Mouse (Mus musculus): Measurements from ENCODE around the gene Igsf10. TPM values are rescaled to one million over a fixed set of nuclear protein-coding genes. Genes with fewer than 3 reads are reported as not detected.
A peak's percentile ranks its signal among the peaks of the same experiment; 100 is the strongest.
"Not testable (repeated sequence)": the region's sequence is repeated elsewhere in the genome, so short reads cannot be mapped to it uniquely, and the experiment has no call there.

Gene Igsf10
- 0.12 TPM in 2 replicates for total RNA-seq (2017)

DNA sequence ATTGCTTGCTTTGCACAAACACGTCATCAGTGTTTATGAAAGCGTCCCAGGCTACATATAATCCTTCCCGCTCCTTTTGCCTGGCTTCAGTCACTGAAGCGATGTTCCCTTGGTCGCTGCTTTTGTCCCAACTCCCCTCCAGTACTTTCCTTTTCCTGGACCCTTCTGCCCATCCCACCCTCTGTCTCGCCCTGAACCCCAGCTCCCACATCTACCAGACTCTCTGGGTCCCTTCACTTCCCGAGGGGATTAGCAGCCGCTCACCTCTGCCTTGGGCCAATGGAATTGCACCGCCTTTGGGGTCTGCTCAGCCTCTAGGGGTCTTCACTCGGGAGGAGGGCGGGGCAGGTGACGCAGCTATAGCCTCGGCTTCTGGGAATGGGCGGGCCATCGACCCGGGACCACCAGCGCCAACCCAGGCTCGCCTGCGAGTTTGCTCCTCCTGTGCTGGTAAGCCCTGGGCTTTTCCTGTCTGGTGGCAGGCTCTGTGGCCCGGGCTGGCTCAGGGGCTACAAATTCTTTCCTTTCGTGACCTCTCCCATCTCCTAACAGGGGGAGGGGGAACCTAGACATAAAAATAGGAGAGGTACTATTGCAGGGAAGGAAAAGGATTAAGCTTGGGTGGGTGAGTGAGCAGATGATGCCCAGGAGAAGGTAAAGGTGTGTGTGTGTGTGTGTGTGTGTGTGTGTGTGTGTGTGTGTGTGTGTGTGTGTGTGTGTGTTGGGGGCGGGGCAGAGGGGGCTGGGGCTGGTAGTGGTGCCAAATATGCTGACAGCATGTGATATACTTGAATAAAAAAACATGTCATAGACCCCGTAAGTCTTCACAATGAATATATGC lies at the start of gene Igsf10:
Gene Igsf10, minus strand, starts transcription at position 330 of the 841 bp plus-strand sequence.
- ATAC-seq (ENCODE audit: extremely low read depth, insufficient number of reproducible peaks, low FRiP score, poor library complexity, severe bottlenecking), result no peak

GRCm38 (mm10) chr3:59385553-59385952 lies 41.4 kb upstream of the Igsf10 start:
- no peak for ATAC-seq (ENCODE audit: extremely low read depth, insufficient number of reproducible peaks, low FRiP score, poor library complexity, severe bottlenecking)

GRCm38 (mm10) chr3:59385000-59385399 lies 40.8 kb upstream of the Igsf10 start:
- no peak for ATAC-seq (ENCODE audit: extremely low read depth, insufficient number of reproducible peaks, low FRiP score, poor library complexity, severe bottlenecking)

GRCm38 (mm10) chr3:59384321-59384720 lies 40.1 kb upstream of the Igsf10 start:
- ATAC-seq (ENCODE audit: extremely low read depth, insufficient number of reproducible peaks, low FRiP score, poor library complexity, severe bottlenecking), result no peak

DNA sequence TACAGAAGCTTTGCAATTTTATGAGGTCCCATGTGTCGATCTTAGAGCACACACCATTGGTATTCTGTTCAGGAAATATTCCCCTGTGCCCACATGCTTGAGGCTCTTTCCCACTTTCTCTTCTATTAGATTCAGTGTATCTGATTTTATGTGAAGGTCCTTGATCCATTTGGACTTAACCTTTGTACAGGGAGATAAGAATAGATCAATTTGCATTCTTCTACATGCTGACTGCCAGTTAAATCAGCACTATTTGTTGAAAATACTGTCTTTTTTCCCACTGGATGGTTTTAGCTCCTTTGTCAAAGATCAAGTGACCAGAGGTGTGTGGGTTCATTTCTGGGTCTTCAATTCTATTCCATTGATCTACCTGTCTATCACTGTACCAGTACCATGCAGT lies 34.6 kb upstream of the Igsf10 start:
- ATAC-seq (ENCODE audit: extremely low read depth, insufficient number of reproducible peaks, low FRiP score, poor library complexity, severe bottlenecking), result not testable (repeated sequence)

DNA sequence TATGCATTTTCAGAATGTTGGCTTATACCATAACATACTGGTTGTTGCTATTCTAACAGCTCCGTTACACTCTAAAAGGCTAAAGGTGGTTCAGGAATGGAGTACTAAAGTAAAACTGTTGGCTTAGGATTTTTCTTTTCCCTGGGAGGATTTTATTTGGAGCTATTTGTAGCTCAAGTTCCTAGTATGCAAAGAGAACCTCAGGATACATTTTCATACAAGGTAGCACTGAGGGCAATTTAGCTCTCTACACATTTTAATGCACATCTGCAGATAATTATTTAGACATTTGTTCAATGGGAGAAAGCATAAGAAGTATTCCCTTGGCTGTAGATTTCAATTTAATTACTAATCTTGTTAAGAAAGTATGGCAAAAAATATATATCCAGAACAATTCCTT lies 17.7 kb upstream of the Igsf10 start:
- no peak for ATAC-seq (ENCODE audit: extremely low read depth, insufficient number of reproducible peaks, low FRiP score, poor library complexity, severe bottlenecking)

DNA sequence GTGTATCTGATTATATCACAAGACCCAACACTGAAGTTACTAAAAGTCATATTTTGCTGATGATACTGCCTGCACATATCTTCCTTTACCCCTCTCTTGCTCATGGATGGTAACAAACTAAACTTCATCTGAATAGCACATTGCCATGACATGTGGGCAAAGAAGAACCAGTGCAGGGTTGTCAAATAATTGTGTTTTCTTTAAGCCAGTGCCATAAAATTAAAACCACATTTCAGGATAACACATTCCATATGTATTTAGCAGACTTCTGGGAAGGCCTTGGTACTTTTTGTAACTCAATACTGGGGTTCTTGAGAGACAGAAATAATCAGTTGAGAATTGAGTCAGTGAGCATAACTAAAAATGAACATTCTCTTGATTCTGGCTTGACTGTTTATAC lies 15.9 kb upstream of the Igsf10 start:
- no peak for ATAC-seq (ENCODE audit: extremely low read depth, insufficient number of reproducible peaks, low FRiP score, poor library complexity, severe bottlenecking)

DNA sequence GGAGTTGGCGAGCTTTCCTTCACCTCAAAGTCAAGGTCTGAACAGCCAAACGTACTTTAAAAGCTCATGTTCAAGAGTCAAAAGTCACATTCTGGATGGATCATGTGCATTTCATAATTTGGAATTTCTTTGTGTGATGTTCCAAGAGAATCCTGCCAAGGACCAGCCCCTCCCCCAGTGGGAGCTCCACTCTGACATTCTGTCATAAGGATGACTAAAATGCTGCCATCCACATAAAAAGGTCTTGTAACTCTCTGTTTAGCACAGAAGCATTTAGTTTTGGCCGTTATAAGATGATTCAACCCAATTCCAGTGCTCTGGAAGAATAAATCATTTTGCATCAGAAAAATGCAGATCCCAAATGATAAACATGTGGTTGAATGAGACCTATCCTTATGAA lies 10.0 kb upstream of the Igsf10 start:
- ATAC-seq (ENCODE audit: extremely low read depth, insufficient number of reproducible peaks, low FRiP score, poor library complexity, severe bottlenecking), result no peak

DNA sequence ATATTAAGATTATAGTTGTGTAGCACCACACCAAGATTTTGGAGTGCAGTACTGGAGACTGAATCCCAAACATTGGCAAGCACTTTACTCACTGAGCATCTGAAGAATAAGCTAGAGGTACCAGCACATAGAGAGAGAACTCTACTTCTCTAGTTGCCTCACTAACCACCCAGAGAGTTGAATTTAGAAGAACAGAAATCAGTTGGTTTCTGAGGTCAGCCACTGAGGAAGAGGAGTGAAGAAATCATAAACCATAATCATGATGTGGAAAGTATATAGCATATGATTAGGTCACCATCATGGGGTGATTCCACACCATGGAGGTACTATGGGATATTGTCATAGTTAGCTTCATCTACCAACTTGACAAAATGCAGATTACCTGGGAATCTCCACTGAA lies 7.6 kb upstream of the Igsf10 start:
- no peak for ATAC-seq (ENCODE audit: extremely low read depth, insufficient number of reproducible peaks, low FRiP score, poor library complexity, severe bottlenecking)

DNA sequence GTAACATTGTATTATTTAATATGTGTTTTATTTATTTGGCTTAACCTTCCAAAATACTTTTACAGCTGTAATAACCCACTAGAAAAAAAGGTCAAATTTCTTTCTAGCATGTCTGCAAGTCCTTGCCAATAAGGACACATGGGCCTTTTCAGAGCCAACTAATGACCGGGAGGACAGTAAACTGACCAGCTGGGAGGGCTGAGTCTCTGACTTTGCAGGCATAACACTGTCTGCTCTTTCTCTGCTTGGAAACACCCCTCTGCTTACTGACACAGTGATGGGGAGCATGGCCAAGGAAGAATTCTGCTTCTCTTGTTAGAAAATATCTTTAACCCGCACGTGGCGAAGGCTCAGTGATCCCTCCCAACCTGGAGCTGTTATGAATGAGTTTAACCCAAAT lies 1.2 kb downstream of the Igsf10 start:
- ATAC-seq (ENCODE audit: extremely low read depth, insufficient number of reproducible peaks, low FRiP score, poor library complexity, severe bottlenecking), result no peak

DNA sequence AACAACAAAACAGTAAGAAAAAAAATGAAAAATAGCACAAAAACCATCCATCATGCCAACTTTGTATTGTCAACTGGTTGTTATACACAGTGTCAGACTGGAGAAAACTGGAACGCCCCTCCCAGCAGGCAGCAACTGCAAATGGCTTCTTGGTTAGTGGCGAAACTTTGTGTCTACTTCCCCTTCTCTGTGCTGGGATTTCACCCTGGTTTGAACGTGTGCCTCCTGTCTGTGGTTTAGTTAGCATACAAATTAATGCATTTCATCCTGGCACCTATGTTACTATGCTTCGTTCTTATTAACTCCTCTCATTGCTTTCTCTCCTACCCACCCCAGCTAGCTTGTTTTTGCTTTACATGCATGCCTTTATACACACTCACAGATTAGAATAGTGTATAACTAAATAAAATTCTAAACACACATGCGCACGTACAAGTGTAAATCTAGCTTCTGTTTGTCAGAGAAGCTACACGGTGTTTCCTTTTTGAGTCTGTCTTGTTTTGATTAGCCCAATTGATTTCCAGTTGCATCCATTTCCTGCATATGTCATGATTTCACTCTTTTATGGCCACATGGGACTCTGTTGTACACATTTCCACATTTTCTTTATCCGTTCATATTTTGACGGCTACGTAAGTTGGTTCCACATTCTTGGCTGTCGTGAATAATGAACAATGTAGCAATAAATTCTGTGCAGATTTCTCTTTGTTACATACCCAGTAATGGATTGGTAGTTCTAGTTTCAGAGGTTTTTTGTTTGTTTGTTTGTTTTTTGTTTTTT lies 2.4 kb downstream of the Igsf10 start:
- ATAC-seq (ENCODE audit: extremely low read depth, insufficient number of reproducible peaks, low FRiP score, poor library complexity, severe bottlenecking), result peak; percentile 90

- ATAC-seq (ENCODE audit: extremely low read depth, insufficient number of reproducible peaks, low FRiP score, poor library complexity, severe bottlenecking), result no peak
Observed at GRCm38 (mm10) chr3:59328526-59328925, 15.7 kb downstream of the Igsf10 start.

- ATAC-seq (ENCODE audit: extremely low read depth, insufficient number of reproducible peaks, low FRiP score, poor library complexity, severe bottlenecking), result peak; percentile 89
Observed at GRCm38 (mm10) chr3:59321278-59321876, 22.8 kb downstream of the Igsf10 start.

DNA sequence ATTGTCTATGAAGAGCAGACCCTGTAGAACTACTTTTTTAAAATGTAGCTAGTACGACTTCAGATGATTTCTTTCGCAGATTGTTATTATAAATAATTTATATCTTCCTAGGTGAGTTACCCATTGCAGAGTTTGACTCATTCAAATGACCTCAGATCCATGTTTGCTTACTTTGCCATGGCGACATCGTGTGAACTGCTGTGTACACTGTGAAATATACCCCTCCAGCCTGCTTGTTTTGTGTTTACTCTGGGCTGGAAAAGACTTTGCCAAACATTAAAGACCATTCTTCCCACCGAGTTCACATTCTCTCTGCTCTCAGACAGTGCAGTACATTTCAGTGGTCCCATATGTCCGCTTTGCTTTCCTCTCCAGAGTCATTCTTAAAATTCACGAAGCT lies 28.1 kb downstream of the Igsf10 start:
- ATAC-seq (ENCODE audit: extremely low read depth, insufficient number of reproducible peaks, low FRiP score, poor library complexity, severe bottlenecking), result no peak

DNA sequence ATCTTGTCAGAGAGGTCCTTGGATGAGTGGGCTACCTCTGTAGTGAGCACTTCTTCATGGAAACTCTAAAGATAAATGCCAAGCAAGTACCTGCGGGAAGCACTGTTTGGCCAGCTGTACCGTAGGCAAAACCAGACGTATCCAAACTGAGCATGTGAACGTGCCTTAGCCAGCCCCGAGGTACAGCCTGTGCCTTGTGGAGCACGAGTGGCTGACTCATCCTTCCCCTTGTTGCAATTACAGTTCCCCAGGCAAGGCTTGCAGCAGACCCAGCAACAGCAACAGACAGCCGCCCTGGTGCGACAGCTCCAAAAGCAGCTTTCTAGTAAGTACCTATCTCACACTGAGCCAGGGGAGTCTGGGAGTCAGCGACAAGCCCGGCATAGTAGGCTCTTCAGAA lies 31.6 kb downstream of the Igsf10 start:
- ATAC-seq (ENCODE audit: extremely low read depth, insufficient number of reproducible peaks, low FRiP score, poor library complexity, severe bottlenecking), result peak; percentile 95

DNA sequence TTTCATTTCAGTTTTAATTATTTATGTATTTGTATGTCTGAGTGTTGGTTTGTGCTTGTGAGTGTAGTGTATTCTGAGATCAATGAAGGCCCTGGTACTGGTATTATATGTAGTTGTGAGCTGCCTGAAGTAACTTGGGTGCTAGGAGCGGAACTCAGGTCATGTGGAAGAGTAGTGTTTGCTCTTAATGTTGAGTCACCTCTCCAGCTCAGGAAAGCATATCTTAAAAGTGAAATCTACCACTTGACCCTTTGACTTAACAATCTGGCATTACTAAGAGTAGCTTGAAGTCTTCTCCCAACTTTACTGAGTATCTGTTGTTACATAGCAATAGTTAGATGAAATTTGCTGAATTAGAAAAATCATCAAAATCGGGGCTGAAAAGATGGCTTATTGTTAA lies 38.7 kb downstream of the Igsf10 start:
- ATAC-seq (ENCODE audit: extremely low read depth, insufficient number of reproducible peaks, low FRiP score, poor library complexity, severe bottlenecking), result no peak

DNA sequence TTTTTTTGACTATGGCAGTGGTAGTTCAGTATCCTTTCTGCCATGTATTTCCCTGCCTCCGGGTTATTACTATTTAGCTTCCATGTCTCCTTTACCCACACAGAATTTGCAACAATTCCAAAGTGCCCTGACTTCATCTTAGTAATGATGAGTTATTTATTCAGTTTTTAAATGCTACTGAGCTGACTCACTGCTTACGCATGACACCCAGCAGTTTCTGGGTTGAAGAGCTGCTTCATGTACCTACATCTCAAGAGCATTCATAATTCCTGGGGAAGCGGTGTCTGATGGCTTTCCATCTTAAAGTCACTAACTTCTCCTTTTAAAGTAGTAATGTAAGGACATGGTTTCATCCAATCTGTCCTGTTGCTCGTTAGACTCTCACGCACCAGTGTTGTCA lies 39.2 kb downstream of the Igsf10 start:
- no peak for ATAC-seq (ENCODE audit: extremely low read depth, insufficient number of reproducible peaks, low FRiP score, poor library complexity, severe bottlenecking)

GRCm38 (mm10) chr3:59297653-59298052 lies 46.5 kb downstream of the Igsf10 start:
- no peak for ATAC-seq (ENCODE audit: extremely low read depth, insufficient number of reproducible peaks, low FRiP score, poor library complexity, severe bottlenecking)

GRCm38 (mm10) chr3:59296563-59297130 lies 47.5 kb downstream of the Igsf10 start:
- ATAC-seq (ENCODE audit: extremely low read depth, insufficient number of reproducible peaks, low FRiP score, poor library complexity, severe bottlenecking), result no peak

All from neutrophil, adult 5-6 weeks (primary cell).